Mouse (Mus musculus) hindbrain, embryonic 11.5 days (tissue): Measurements from ENCODE around the gene Mfn2. TPM values are rescaled to one million over a fixed set of nuclear protein-coding genes. Genes with fewer than 3 reads are reported as not detected.
"Not testable (repeated sequence)": the region's sequence is repeated elsewhere in the genome, so short reads cannot be mapped to it uniquely, and the experiment has no call there.

Source experiments
- ATAC-seq: fragments of 200-750 bp; cut with Nextera tagmentation; 2 replicates; pipeline ENCODE4 v1.8.0; 2017; ENCODE audit warnings: mild to moderate bottlenecking, moderate TSS enrichment, moderate library complexity; ENCODE audit not compliant: low FRiP score
- DNase-seq: peaks from one replicate; pipeline ENCODE4 v3.0.0-alpha.2; 2015; ENCODE audit warnings: low spot score
- H3K27ac ChIP-seq: fragments of 300-500 bp; sonication (generic); 2 replicates; pipeline ENCODE4 v1.5.1; 2014; ENCODE audit warnings: mild to moderate bottlenecking, low read depth, low read length
- H3K27me3 ChIP-seq: fragments of 300-500 bp; sonication (generic); 2 replicates; pipeline ENCODE4 v1.6.1; 2014; ENCODE audit warnings: mild to moderate bottlenecking, low read length, moderate library complexity, mixed read lengths; ENCODE audit not compliant: control insufficient read depth, insufficient read depth
- H3K36me3 ChIP-seq: fragments of 300-500 bp; sonication (generic); 2 replicates; pipeline ENCODE4 v1.6.1; 2014; ENCODE audit warnings: mild to moderate bottlenecking, low read length, moderate library complexity, mixed read lengths; ENCODE audit not compliant: control insufficient read depth, insufficient read depth
- H3K4me1 ChIP-seq: fragments of 300-500 bp; sonication (generic); replicated peaks from 2 replicates; pipeline ENCODE4 v1.6.1; 2014; ENCODE audit warnings: low read length, mixed read lengths; ENCODE audit not compliant: control insufficient read depth, insufficient read depth
- H3K4me2 ChIP-seq: fragments of 300-500 bp; sonication (generic); replicated peaks from 2 replicates; pipeline ENCODE4 v1.6.1; 2014; ENCODE audit warnings: mild to moderate bottlenecking, low read depth, low read length
- H3K4me3 ChIP-seq: fragments of 300-500 bp; sonication (generic); 2 replicates; pipeline ENCODE4 v1.5.1; 2014; ENCODE audit warnings: low read depth, low read length
- H3K9ac ChIP-seq: fragments of 300-500 bp; sonication (generic); 2 replicates; pipeline ENCODE4 v1.6.1; 2014; ENCODE audit warnings: low read depth, low read length
- H3K9me3 ChIP-seq: fragments of 300-500 bp; sonication (generic); 2 replicates; pipeline ENCODE4 v1.6.1; 2016; ENCODE audit warnings: low read length; ENCODE audit not compliant: control insufficient read depth
- WGBS: fragments of 180-500 bp; shearing (Covaris S2); extraction: QIAGEN DNeasy Blood & Tissue Kit; methylation state at CpG from one replicate; pipeline ENCODE4 v1.1.7; 2014; 5-methylcytosine and 5-hydroxymethylcytosine counted together
- polyA plus RNA-seq: library from polyadenylated mRNA; unstranded; fragments of >200 nt; fragmentation: Nextera tagmentation; extraction: Ambion mirVana; gene quantifications from 2 replicates; pipeline ENCODE4 v1.2.1, GENCODE M21; 2014

The Mfn2 gene
- polyA plus RNA-seq, 1 experiment from 2014 or later, result 33.2 TPM

GRCm38 (mm10) chr4:147847614-147848583 lies 56.6 kb downstream of the Mfn2 start, which contains the start of gene Zfp933:
Gene Zfp933 (minus strand): TSS chr4:147848366.
- Histone ChIP-seq H3K4me1 (0 out of 2 replicates have a peak, but pooled peaks cover 2% of the 10 kb centered on the region), H3K36me3 (0 out of 2 replicates have a peak, but pooled peaks cover 5% of the 10 kb centered on the region), H3K27ac (no peak within 1 kb of the TSS), H3K4me3 (peak within 1 kb of the TSS; percentile 68), H3K27me3 (no peaks in the 10 kb centered on the region), H3K9ac (peak within 1 kb of the TSS; percentile 69), H3K4me2 (peak within 1 kb of the TSS; percentile 63), H3K9me3 (peaks cover 1% of the 10 kb centered on the region; the same call in 1 of the 2 replicates)
- WGBS, result 4% methylated on average over 23 of the region's 23 CpGs
- peak; percentile 94 for ATAC-seq
- peak; percentile 84 for DNase-seq

- no peak overlapping the region for H3K4me3 ChIP-seq
- 95% methylated on average over 3 of the region's 3 CpGs for WGBS
Observed at GRCm38 (mm10) chr4:147842871-147843270, 61.6 kb downstream of the Mfn2 start.

GRCm38 (mm10) chr4:147839282-147839681 lies 65.2 kb downstream of the Mfn2 start:
- H3K4me3 ChIP-seq, DNase-seq, ATAC-seq, H3K4me2 ChIP-seq, H3K9me3 ChIP-seq, H3K27ac ChIP-seq, H3K27me3 ChIP-seq, H3K9ac ChIP-seq, H3K36me3 ChIP-seq, H3K4me1 ChIP-seq: not testable (repeated sequence)
- 99% methylated on average over 16 of the region's 26 CpGs for WGBS

More at GRCm38 (mm10) chr4:147842871-147843270, 61.6 kb downstream of the Mfn2 start:
- Histone ChIP-seq H3K36me3 (peaks cover 8% of the 10 kb centered on the region; the same call in 1 of the 2 replicates), H3K27ac (no peak overlapping the region), H3K9me3 (peaks cover 3% of the 10 kb centered on the region), H3K4me2 (no peak overlapping the region), H3K9ac (no peak overlapping the region), H3K4me1 (no peaks in the 10 kb centered on the region), H3K27me3 (no peaks in the 10 kb centered on the region)
- DNase-seq (no peak), ATAC-seq (no peak)

- Histone ChIP-seq H3K4me2 (no peak overlapping the region), H3K36me3 (peaks cover 20% of the 10 kb centered on the region), H3K9ac (no peak overlapping the region), H3K4me3 (no peak overlapping the region), H3K4me1 (no peaks in the 10 kb centered on the region), H3K27ac (no peak overlapping the region), H3K27me3 (no peaks in the 10 kb centered on the region), H3K9me3 (peaks cover 20% of the 10 kb centered on the region; the same call in 1 of the 2 replicates)
- DNase-seq, result no peak
- WGBS, result 94% methylated on average over 4 of the region's 4 CpGs
- ATAC-seq, result no peak
Observed at GRCm38 (mm10) chr4:147824389-147824788, 80.1 kb downstream of the Mfn2 start.

Other genes starting within 250 kb of the Mfn2 start
- not detected in 2 replicates for gene Zfp534, start 202.2 kb downstream of the Mfn2 start, polyA plus RNA-seq
- gene Zfp984, start 94.9 kb downstream of the Mfn2 start, polyA plus RNA-seq, result 7.9 and 8.6 TPM in 2 replicates
- 5.5 and 7.3 TPM in 2 replicates for gene Zfp933, start 56.3 kb downstream of the Mfn2 start, polyA plus RNA-seq
- gene Miip, start 35.9 kb downstream of the Mfn2 start, polyA plus RNA-seq, result 32.9 and 36.7 TPM in 2 replicates
- 11.8 and 15.3 TPM in 2 replicates for gene Fv1, start 35.7 kb downstream of the Mfn2 start, polyA plus RNA-seq
- gene Plod1, start 32.1 kb upstream of the Mfn2 start, polyA plus RNA-seq, result 28.2 and 28.7 TPM in 2 replicates
- 13.6 and 16.7 TPM in 2 replicates for gene 2510039O18Rik, start 36.2 kb upstream of the Mfn2 start, polyA plus RNA-seq
- gene Nppb, start 81.1 kb upstream of the Mfn2 start, polyA plus RNA-seq, result 0.23 and 0.39 TPM in 2 replicates
- not detected in 2 replicates for gene Nppa, start 96.0 kb upstream of the Mfn2 start, polyA plus RNA-seq
- 21.7 and 26.2 TPM in 2 replicates for gene Clcn6, start 134.1 kb upstream of the Mfn2 start, polyA plus RNA-seq
- gene Mthfr, start 134.4 kb upstream of the Mfn2 start, polyA plus RNA-seq, result 18.0 and 19.6 TPM in 2 replicates
- 8.8 and 10.9 TPM in 2 replicates for gene Agtrap, start 183.3 kb upstream of the Mfn2 start, polyA plus RNA-seq
- 82.5 and 88.2 TPM in 2 replicates for gene Mad2l2, start 225.7 kb upstream of the Mfn2 start, polyA plus RNA-seq
- gene Draxin, start 226.0 kb upstream of the Mfn2 start, polyA plus RNA-seq, result 12.8 and 13.8 TPM in 2 replicates
- gene Fbxo6, start 247.4 kb upstream of the Mfn2 start, polyA plus RNA-seq, result 14.6 and 15.5 TPM in 2 replicates